Mouse (Mus musculus): ENCODE results near the gene C6. TPM values are rescaled to one million over a fixed set of nuclear protein-coding genes. Genes with fewer than 3 reads are reported as not detected.

Gene C6
- polyA plus RNA-seq, 1 experiment from 2014 or later, result not detected

Other genes with a start within 250 kb of the C6 start
- not detected in 2 replicates for gene Mroh2b, start 171.6 kb downstream of the C6 start, polyA plus RNA-seq (2014; fragmentation: Nextera tagmentation; extraction: Ambion mirVana)